Mouse (Mus musculus) bone marrow, adult 2 months (tissue): Measurements from ENCODE around the gene Kcnj14. TPM values are rescaled to one million over a fixed set of nuclear protein-coding genes. Genes with fewer than 3 reads are reported as not detected.
A peak's percentile ranks its signal among the peaks of the same experiment; 100 is the strongest.

Experiments
- H3K27ac ChIP-seq: fragments of 200-500 bp; 2 replicates; pipeline ENCODE4 v1.5.1; 2012; ENCODE audit warnings: low read depth, mild to moderate bottlenecking, control low read depth, inconsistent platforms, low read length; ENCODE audit not compliant: control insufficient read depth, poor library complexity, insufficient read depth
- H3K4me1 ChIP-seq: fragments of 200-500 bp; 2 replicates; pipeline ENCODE4 v1.6.1; 2011; ENCODE audit warnings: low read length; ENCODE audit not compliant: control insufficient read depth, insufficient read depth
- H3K4me3 ChIP-seq: fragments of 200-500 bp; replicated peaks from 2 replicates; pipeline ENCODE3; 2011; ENCODE audit warnings: mild to moderate bottlenecking, low read depth, low read length, control low read depth; ENCODE audit not compliant: control insufficient read depth
- CTCF ChIP-seq: fragments of 200-500 bp; IDR thresholded peaks from 2 replicates; pipeline ENCODE4 v1.5.1; 2011; ENCODE audit warnings: low read length, control low read depth; ENCODE audit not compliant: control insufficient read depth, insufficient read depth
- POLR2A ChIP-seq: fragments of 200-500 bp; IDR thresholded peaks from 2 replicates; pipeline ENCODE4 v1.6.1; 2011; ENCODE audit warnings: low read depth, mild to moderate bottlenecking, control low read depth, low read length, borderline replicate concordance; ENCODE audit not compliant: control insufficient read depth
- WGBS: fragments of 180-500 bp; shearing (Covaris S2); methylation state at CpG from one replicate; pipeline ENCODE4 v1.1.7; 2018; 5-methylcytosine and 5-hydroxymethylcytosine counted together
- polyA plus RNA-seq: library from polyadenylated mRNA; stranded (reverse); fragments of >200 nt; gene quantifications from 2 replicates; pipeline ENCODE4 v1.2.4, GENCODE M21; 2011; ENCODE audit warnings: low replicate concordance; ENCODE audit not compliant: missing spikeins, insufficient read depth, insufficient read length

The Kcnj14 gene
- polyA plus RNA-seq, 1 experiment: 2.6 TPM

- Histone ChIP-seq H3K4me1 (peaks cover 2% of the 10 kb centered on the region), H3K4me3 (no peak overlapping the region), H3K27ac (no peak overlapping the region)
- no peak for TF ChIP-seq CTCF
- no peak for TF ChIP-seq POLR2A
- WGBS: 3% methylated on average over 40 of the region's 42 CpGs
These were observed 39.0 kb downstream of the Kcnj14 start for GRCm38 (mm10) chr7:45785388-45786135.

- Histone ChIP-seq H3K27ac (no peak within 1 kb of the TSS), H3K4me3 (peak within 1 kb of the TSS; percentile 68), H3K4me1 (peaks cover 2% of the 10 kb centered on the region)
- 27% methylated on average over 20 of the region's 20 CpGs for WGBS
- no peak for TF ChIP-seq POLR2A
- no peak for TF ChIP-seq CTCF
These were observed 39.8 kb downstream of the Kcnj14 start, which contains the start of gene Sult2b1 for GRCm38 (mm10) chr7:45784524-45785372. Gene Sult2b1, minus strand, starts transcription at chr7:45784669.

- Histone ChIP-seq H3K4me3 (peak within 1 kb of the TSS; percentile 68), H3K4me1 (peaks cover 2% of the 10 kb centered on the region), H3K27ac (no peak within 1 kb of the TSS)
- TF ChIP-seq POLR2A (no peak), CTCF (no peak)
- 1% methylated on average over 38 of the region's 38 CpGs for WGBS
These were observed 41.0 kb downstream of the Kcnj14 start, which contains the start of gene Lmtk3 for GRCm38 (mm10) chr7:45783511-45784091. Gene Lmtk3, plus strand, starts transcription at chr7:45783738.

DNA sequence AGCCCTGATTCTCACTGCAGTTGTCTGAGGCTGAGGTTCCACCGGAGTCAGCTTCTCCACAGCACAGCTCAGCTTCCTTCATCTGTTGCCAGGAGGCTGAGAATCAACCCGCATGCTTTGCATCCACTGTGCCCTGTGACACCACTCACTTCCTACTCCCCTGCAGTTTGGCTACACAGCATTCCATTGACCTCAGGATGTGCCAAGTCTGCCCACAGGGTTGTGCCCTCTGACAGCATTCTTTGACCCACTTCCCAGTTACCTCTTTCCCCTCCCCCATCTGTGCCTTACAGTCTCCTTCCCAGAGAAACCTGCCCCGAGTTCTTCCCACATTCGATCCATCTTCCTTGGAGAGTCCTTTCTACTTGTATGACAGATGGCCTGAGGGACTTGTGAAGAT is 42.3 kb downstream of the Kcnj14 start:
- no peak overlapping the region for H3K27ac ChIP-seq
- 50% methylated on average over 4 of the region's 4 CpGs for WGBS
- peaks cover 2% of the 10 kb centered on the region for H3K4me1 ChIP-seq
- no peak for TF ChIP-seq CTCF
- TF ChIP-seq POLR2A: no peak
- no peak overlapping the region for H3K4me3 ChIP-seq

GRCm38 (mm10) chr7:45779081-45779641 is 45.4 kb downstream of the Kcnj14 start:
- Histone ChIP-seq H3K27ac (no peak overlapping the region), H3K4me1 (peaks cover 2% of the 10 kb centered on the region), H3K4me3 (no peak overlapping the region)
- WGBS: 7% methylated on average over 22 of the region's 22 CpGs
- TF ChIP-seq POLR2A (no peak), CTCF (no peak)

DNA sequence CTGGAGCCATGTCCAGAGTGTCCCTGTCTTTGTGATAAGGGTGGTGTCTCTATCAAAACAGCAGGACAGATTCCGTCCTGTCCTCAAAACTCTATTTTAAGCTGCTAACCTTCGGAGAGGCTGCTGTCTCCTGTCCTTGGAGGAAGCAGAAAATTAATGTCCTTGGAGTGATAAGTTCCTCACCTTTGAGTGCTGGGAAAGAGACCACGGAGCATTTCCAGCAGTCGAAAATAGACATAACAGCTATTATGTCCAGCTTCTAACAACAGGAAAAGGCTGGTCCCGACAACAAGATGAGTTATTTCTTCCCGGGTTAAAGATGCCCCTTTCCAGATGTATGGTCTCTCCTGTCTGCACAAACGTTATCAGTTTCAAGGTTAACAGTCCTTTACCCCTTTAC is 49.3 kb downstream of the Kcnj14 start:
- TF ChIP-seq CTCF (no peak), POLR2A (no peak)
- Histone ChIP-seq H3K4me1 (no peaks in the 10 kb centered on the region; the same call in 1 of the 2 replicates), H3K27ac (no peak overlapping the region), H3K4me3 (no peak overlapping the region)
- 75% methylated on average over 7 of the region's 7 CpGs for WGBS

DNA sequence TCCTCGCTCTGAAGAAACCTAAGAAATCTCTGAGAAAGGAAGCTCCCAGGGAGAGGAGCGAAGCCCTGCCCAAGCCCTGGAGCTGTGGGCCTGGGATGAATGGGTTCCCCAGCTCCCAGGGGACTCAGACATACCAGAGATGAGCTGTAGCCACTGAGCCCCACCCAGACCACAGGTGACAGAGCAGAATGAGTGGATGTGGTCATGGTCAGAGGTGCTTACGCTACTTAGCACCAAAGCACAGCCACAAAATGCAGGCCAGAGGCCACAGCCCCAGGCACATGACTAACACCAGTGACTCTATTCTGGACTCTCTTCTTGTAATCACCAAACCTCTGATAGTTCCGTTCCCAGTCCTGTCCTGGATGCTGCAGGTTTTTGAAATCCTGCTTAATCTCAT is 53.5 kb downstream of the Kcnj14 start:
- H3K4me3 ChIP-seq: no peak overlapping the region
- TF ChIP-seq POLR2A: no peak
- TF ChIP-seq CTCF: no peak
- no peaks in the 10 kb centered on the region; the same call in 1 of the 2 replicates for H3K4me1 ChIP-seq
- no peak overlapping the region for H3K27ac ChIP-seq
- WGBS: 37% methylated on average over 4 of the region's 4 CpGs

- H3K4me1 ChIP-seq: no peaks in the 10 kb centered on the region; the same call in 1 of the 2 replicates
- WGBS: 58% methylated on average over 8 of the region's 8 CpGs
- no peak overlapping the region for H3K27ac ChIP-seq
- TF ChIP-seq POLR2A: no peak
- no peak for TF ChIP-seq CTCF
- H3K4me3 ChIP-seq: no peak overlapping the region
These were observed 54.0 kb downstream of the Kcnj14 start for GRCm38 (mm10) chr7:45770427-45771082.
